Mouse (Mus musculus) G1E (cell line): Measurements from ENCODE around the gene Tmprss9. TPM values are rescaled to one million over a fixed set of nuclear protein-coding genes. Genes with fewer than 3 reads are reported as not detected.

Source experiments
- ATAC-seq: 2 replicates; pipeline ENCODE4 v1.8.0; 2016; ENCODE audit warnings: mild to moderate bottlenecking; ENCODE audit not compliant: insufficient number of reproducible peaks, poor library complexity, low FRiP score, severe bottlenecking; ENCODE audit errors: extremely low read depth
- DNase-seq: peaks from one replicate; pipeline ENCODE4 v3.0.0; 2012; ENCODE audit warnings: low spot score
- H3K27me3 ChIP-seq: 2 replicates; pipeline ENCODE4 v1.6.1; 2012; ENCODE audit warnings: mild to moderate bottlenecking, low read length, inconsistent platforms; ENCODE audit not compliant: insufficient read depth
- H3K36me3 ChIP-seq: replicated peaks from 2 replicates; pipeline ENCODE3; 2012; ENCODE audit warnings: mild to moderate bottlenecking, inconsistent platforms
- H3K4me1 ChIP-seq: 2 replicates; pipeline ENCODE4 v1.6.1; 2012; ENCODE audit warnings: low read depth, low read length, inconsistent platforms, mixed read lengths; ENCODE audit not compliant: insufficient read depth
- H3K4me3 ChIP-seq: 2 replicates; pipeline ENCODE4 v1.5.1; 2012; ENCODE audit warnings: low read depth, mild to moderate bottlenecking, inconsistent platforms, low read length, moderate library complexity, mixed read lengths
- H3K9me3 ChIP-seq: replicated peaks from 2 replicates; pipeline ENCODE4 v1.6.1; 2012; ENCODE audit warnings: inconsistent platforms
- CTCF ChIP-seq: IDR thresholded peaks from 2 replicates; pipeline ENCODE4 v1.5.1; 2012; ENCODE audit warnings: low read depth, low read length, inconsistent platforms, mixed read lengths
- GATA1 ChIP-seq: IDR thresholded peaks from 2 replicates; pipeline ENCODE4 v1.6.1; 2012; ENCODE audit warnings: borderline replicate concordance, low read length, inconsistent platforms, mixed read lengths
- GATA2 ChIP-seq: IDR thresholded peaks from 2 replicates; pipeline ENCODE4 v1.6.1; 2012; ENCODE audit warnings: low read depth, low read length, inconsistent platforms, borderline replicate concordance
- POLR2AphosphoS5 ChIP-seq: IDR thresholded peaks from 2 replicates; pipeline ENCODE4 v1.6.1; 2012; ENCODE audit warnings: low read depth, low read length, inconsistent platforms; ENCODE audit not compliant: insufficient replicate concordance
- TAL1 ChIP-seq: conservative IDR thresholded peaks from 2 replicates; pipeline ENCODE4 v1.6.1; 2012; ENCODE audit warnings: low read depth, low read length, inconsistent platforms, mixed read lengths
- polyA plus RNA-seq: library from polyadenylated mRNA; stranded (reverse); fragments of >175 nt; gene quantifications from 2 replicates; pipeline ENCODE4 v1.2.3, GENCODE M21; 2012
- total RNA-seq, 2 experiments: library from RNA; stranded (forward) in 1 of 2; stranded (reverse) in 1 of 2; fragments of 200-1000 nt in 1 of 2; fragments of >200 nt in 1 of 2; fragmentation: Nextera tagmentation in 1 of 2; gene quantifications; 2 replicates each; pipeline ENCODE4 v1.2.3; 2014 to 2017

Tmprss9 gene
- total and polyA plus RNA-seq, 3 experiments, result 0.02 to 0.05 TPM; not detected in 1

- Histone ChIP-seq H3K27me3 (peaks cover 57% of the 10 kb centered on the region), H3K9me3 (no peaks in the 10 kb centered on the region), H3K4me1 (peaks cover 36% of the 10 kb centered on the region), H3K4me3 (no peak overlapping the region), H3K36me3 (no peaks in the 10 kb centered on the region)
- TF ChIP-seq CTCF, result no peak
- no peak for TF ChIP-seq POLR2AphosphoS5
- TF ChIP-seq TAL1, result no peak
- TF ChIP-seq GATA2, result no peak
- no peak for TF ChIP-seq GATA1
- DNase-seq, result no peak
- ATAC-seq, result no peak
These were observed 72.6 kb downstream of the Tmprss9 start for GRCm38 (mm10) chr10:80944231-80944630.

- Histone ChIP-seq H3K27me3 (peaks cover 44% of the 10 kb centered on the region), H3K9me3 (no peaks in the 10 kb centered on the region), H3K4me1 (peaks cover 32% of the 10 kb centered on the region), H3K4me3 (no peak overlapping the region), H3K36me3 (no peaks in the 10 kb centered on the region)
- DNase-seq (no peak), ATAC-seq (no peak)
- TF ChIP-seq GATA2, result no peak
- peak; percentile 47 for TF ChIP-seq CTCF
These were observed 75.2 kb downstream of the Tmprss9 start for GRCm38 (mm10) chr10:80946684-80947437.

- no peak for ATAC-seq
- Histone ChIP-seq H3K9me3 (no peaks in the 10 kb centered on the region), H3K4me3 (no peak overlapping the region), H3K27me3 (peaks cover 44% of the 10 kb centered on the region), H3K36me3 (no peaks in the 10 kb centered on the region), H3K4me1 (peaks cover 36% of the 10 kb centered on the region)
- TF ChIP-seq POLR2AphosphoS5 (no peak), CTCF (no peak), TAL1 (no peak), GATA2 (no peak), GATA1 (no peak)
- no peak for DNase-seq
These were observed 76.2 kb downstream of the Tmprss9 start for GRCm38 (mm10) chr10:80947802-80948201.

- Histone ChIP-seq H3K4me1 (peaks cover 38% of the 10 kb centered on the region), H3K9me3 (no peaks in the 10 kb centered on the region), H3K27me3 (peaks cover 45% of the 10 kb centered on the region), H3K36me3 (no peaks in the 10 kb centered on the region), H3K4me3 (no peak overlapping the region)
- ATAC-seq (peak; percentile 60), DNase-seq (no peak)
- TF ChIP-seq TAL1, result no peak
- no peak for TF ChIP-seq CTCF
- TF ChIP-seq GATA1, result no peak
- no peak for TF ChIP-seq GATA2
- no peak for TF ChIP-seq POLR2AphosphoS5
These were observed 76.9 kb downstream of the Tmprss9 start for GRCm38 (mm10) chr10:80948570-80948969.

GRCm38 (mm10) chr10:80949081-80949480 is 77.4 kb downstream of the Tmprss9 start:
- Histone ChIP-seq H3K4me3 (no peak overlapping the region), H3K4me1 (peaks cover 38% of the 10 kb centered on the region), H3K27me3 (peaks cover 42% of the 10 kb centered on the region), H3K36me3 (no peaks in the 10 kb centered on the region), H3K9me3 (no peaks in the 10 kb centered on the region)
- DNase-seq (no peak), ATAC-seq (no peak)
- TF ChIP-seq GATA2, result no peak
- no peak for TF ChIP-seq GATA1
- TF ChIP-seq CTCF, result no peak
- TF ChIP-seq TAL1, result no peak
- TF ChIP-seq POLR2AphosphoS5, result no peak

Other genes starting within 250 kb of the Tmprss9 start
Only the 20 nearest of the 25 such genes appear.
- gene Mknk2, start 193.7 kb upstream of the Tmprss9 start, total RNA-seq (2014; fragmentation: Nextera tagmentation), result 127 and 140 TPM in 2 replicates
- gene Mknk2, start 193.7 kb upstream of the Tmprss9 start, total RNA-seq (2017), result 70.4 and 72.2 TPM in 2 replicates
- gene Mknk2, start 193.7 kb upstream of the Tmprss9 start, polyA plus RNA-seq, result 455 and 521 TPM in 2 replicates
- 44.4 and 52.8 TPM in 2 replicates for gene Mob3a, start 169.9 kb upstream of the Tmprss9 start, total RNA-seq (2014; fragmentation: Nextera tagmentation)
- 53.8 and 61.8 TPM in 2 replicates for gene Mob3a, start 169.9 kb upstream of the Tmprss9 start, total RNA-seq (2017)
- 45.8 and 54.2 TPM in 2 replicates for gene Mob3a, start 169.9 kb upstream of the Tmprss9 start, polyA plus RNA-seq
- 2.3 and 7.4 TPM in 2 replicates for gene Izumo4, start 169.7 kb upstream of the Tmprss9 start, total RNA-seq (2014; fragmentation: Nextera tagmentation)
- gene Izumo4, start 169.7 kb upstream of the Tmprss9 start, total RNA-seq (2017), result 5.9 and 10.3 TPM in 2 replicates
- 7.5 and 8.2 TPM in 2 replicates for gene Izumo4, start 169.7 kb upstream of the Tmprss9 start, polyA plus RNA-seq
- gene Ap3d1, start 129.6 kb upstream of the Tmprss9 start, total RNA-seq (2014; fragmentation: Nextera tagmentation), result 121 and 133 TPM in 2 replicates
- 72.3 and 88.3 TPM in 2 replicates for gene Ap3d1, start 129.6 kb upstream of the Tmprss9 start, total RNA-seq (2017)
- gene Ap3d1, start 129.6 kb upstream of the Tmprss9 start, polyA plus RNA-seq, result 37.4 and 39.4 TPM in 2 replicates
- 95.3 and 105 TPM in 2 replicates for gene Dot1l, start 116.6 kb upstream of the Tmprss9 start, total RNA-seq (2014; fragmentation: Nextera tagmentation)
- 8.7 and 9.0 TPM in 2 replicates for gene Dot1l, start 116.6 kb upstream of the Tmprss9 start, total RNA-seq (2017)
- gene Dot1l, start 116.6 kb upstream of the Tmprss9 start, polyA plus RNA-seq, result 118 and 121 TPM in 2 replicates
- 142 and 172 TPM in 2 replicates for gene Sf3a2, start 73.7 kb upstream of the Tmprss9 start, total RNA-seq (2014; fragmentation: Nextera tagmentation)
- 8.7 and 9.9 TPM in 2 replicates for gene Sf3a2, start 73.7 kb upstream of the Tmprss9 start, total RNA-seq (2017)
- gene Sf3a2, start 73.7 kb upstream of the Tmprss9 start, polyA plus RNA-seq, result 652 and 920 TPM in 2 replicates
- gene Plekhj1, start 73.2 kb upstream of the Tmprss9 start, total RNA-seq (2014; fragmentation: Nextera tagmentation), result 122 and 192 TPM in 2 replicates
- gene Plekhj1, start 73.2 kb upstream of the Tmprss9 start, total RNA-seq (2017), result 58.1 and 68.0 TPM in 2 replicates
- 285 and 325 TPM in 2 replicates for gene Plekhj1, start 73.2 kb upstream of the Tmprss9 start, polyA plus RNA-seq
- gene Amh, start 66.6 kb upstream of the Tmprss9 start, total RNA-seq (2014; fragmentation: Nextera tagmentation), result 1.7 and 1.8 TPM in 2 replicates
- gene Amh, start 66.6 kb upstream of the Tmprss9 start, total RNA-seq (2017), result 0.17 and 0.27 TPM in 2 replicates
- 1.6 and 1.8 TPM in 2 replicates for gene Amh, start 66.6 kb upstream of the Tmprss9 start, polyA plus RNA-seq
- not detected in 2 replicates for gene Jsrp1, start 58.4 kb upstream of the Tmprss9 start, total RNA-seq (2014; fragmentation: Nextera tagmentation)
- not detected in 2 replicates for gene Jsrp1, start 58.4 kb upstream of the Tmprss9 start, total RNA-seq (2017)
- 0.07 and 0.09 TPM in 2 replicates for gene Jsrp1, start 58.4 kb upstream of the Tmprss9 start, polyA plus RNA-seq
- 310 and 444 TPM in 2 replicates for gene Oaz1, start 45.2 kb upstream of the Tmprss9 start, total RNA-seq (2014; fragmentation: Nextera tagmentation)
- 228 and 347 TPM in 2 replicates for gene Oaz1, start 45.2 kb upstream of the Tmprss9 start, total RNA-seq (2017)
- 1,655 and 2,091 TPM in 2 replicates for gene Oaz1, start 45.2 kb upstream of the Tmprss9 start, polyA plus RNA-seq
- not detected in 2 replicates for gene Lingo3, start 27.8 kb upstream of the Tmprss9 start, total RNA-seq (2014; fragmentation: Nextera tagmentation)
- 0.05 and 0.06 TPM in 2 replicates for gene Lingo3, start 27.8 kb upstream of the Tmprss9 start, total RNA-seq (2017)
- not detected in 2 replicates for gene Lingo3, start 27.8 kb upstream of the Tmprss9 start, polyA plus RNA-seq
- 51.2 and 53.5 TPM in 2 replicates for gene Lsm7, start 16.6 kb upstream of the Tmprss9 start, total RNA-seq (2014; fragmentation: Nextera tagmentation)
- 282 and 373 TPM in 2 replicates for gene Lsm7, start 16.6 kb upstream of the Tmprss9 start, total RNA-seq (2017)
- gene Lsm7, start 16.6 kb upstream of the Tmprss9 start, polyA plus RNA-seq, result 226 and 269 TPM in 2 replicates
- gene Sppl2b, start 16.6 kb upstream of the Tmprss9 start, total RNA-seq (2014; fragmentation: Nextera tagmentation), result 46.0 and 55.1 TPM in 2 replicates
- gene Sppl2b, start 16.6 kb upstream of the Tmprss9 start, total RNA-seq (2017), result 18.0 and 22.1 TPM in 2 replicates
- 76.6 and 92.5 TPM in 2 replicates for gene Sppl2b, start 16.6 kb upstream of the Tmprss9 start, polyA plus RNA-seq
- gene Timm13, start 29.1 kb downstream of the Tmprss9 start, total RNA-seq (2014; fragmentation: Nextera tagmentation), result 34.0 and 51.2 TPM in 2 replicates
- 70.4 and 75.5 TPM in 2 replicates for gene Timm13, start 29.1 kb downstream of the Tmprss9 start, total RNA-seq (2017)
- gene Timm13, start 29.1 kb downstream of the Tmprss9 start, polyA plus RNA-seq, result 295 and 345 TPM in 2 replicates
- gene Lmnb2, start 46.4 kb downstream of the Tmprss9 start, total RNA-seq (2014; fragmentation: Nextera tagmentation), result 3.0 and 3.1 TPM in 2 replicates
- 4.8 and 5.5 TPM in 2 replicates for gene Lmnb2, start 46.4 kb downstream of the Tmprss9 start, total RNA-seq (2017)
- gene Lmnb2, start 46.4 kb downstream of the Tmprss9 start, polyA plus RNA-seq, result 10.2 and 11.9 TPM in 2 replicates
- 2.1 and 5.7 TPM in 2 replicates for gene Gadd45b, start 58.2 kb downstream of the Tmprss9 start, total RNA-seq (2014; fragmentation: Nextera tagmentation)
- 1.1 and 1.9 TPM in 2 replicates for gene Gadd45b, start 58.2 kb downstream of the Tmprss9 start, total RNA-seq (2017)
- gene Gadd45b, start 58.2 kb downstream of the Tmprss9 start, polyA plus RNA-seq, result 2.8 and 3.7 TPM in 2 replicates
- gene Gng7, start 143.1 kb downstream of the Tmprss9 start, total RNA-seq (2014; fragmentation: Nextera tagmentation), result 0.90 and 1.7 TPM in 2 replicates
- 0.33 and 0.58 TPM in 2 replicates for gene Gng7, start 143.1 kb downstream of the Tmprss9 start, total RNA-seq (2017)
- 0.65 and 0.87 TPM in 2 replicates for gene Gng7, start 143.1 kb downstream of the Tmprss9 start, polyA plus RNA-seq
- gene Diras1, start 153.8 kb downstream of the Tmprss9 start, total RNA-seq (2014; fragmentation: Nextera tagmentation), result not detected in 2 replicates
- gene Diras1, start 153.8 kb downstream of the Tmprss9 start, total RNA-seq (2017), result 0.44 TPM in 1 of 2 replicates, not detected in the other
- 0.02 TPM in 1 of 2 replicates, not detected in the other for gene Diras1, start 153.8 kb downstream of the Tmprss9 start, polyA plus RNA-seq
- 2.8 and 3.4 TPM in 2 replicates for gene Slc39a3, start 165.6 kb downstream of the Tmprss9 start, total RNA-seq (2014; fragmentation: Nextera tagmentation)
- 7.4 and 9.9 TPM in 2 replicates for gene Slc39a3, start 165.6 kb downstream of the Tmprss9 start, total RNA-seq (2017)
- gene Slc39a3, start 165.6 kb downstream of the Tmprss9 start, polyA plus RNA-seq, result 8.2 and 9.6 TPM in 2 replicates
- gene Sgta, start 188.3 kb downstream of the Tmprss9 start, total RNA-seq (2014; fragmentation: Nextera tagmentation), result 69.9 and 71.1 TPM in 2 replicates
- gene Sgta, start 188.3 kb downstream of the Tmprss9 start, total RNA-seq (2017), result 52.4 and 56.2 TPM in 2 replicates
- 178 and 186 TPM in 2 replicates for gene Sgta, start 188.3 kb downstream of the Tmprss9 start, polyA plus RNA-seq